Mouse (Mus musculus) forebrain, embryonic 14.5 days (tissue): Measurements from ENCODE around the gene Dennd4a. TPM values are rescaled to one million over a fixed set of nuclear protein-coding genes. Genes with fewer than 3 reads are reported as not detected.

ENCODE experiments used
- ATAC-seq: fragments of 200-750 bp; cut with Nextera tagmentation; 2 replicates; pipeline ENCODE4 v1.8.0; 2017; ENCODE audit warnings: mild to moderate bottlenecking, moderate library complexity
- DNase-seq: peaks from one replicate; pipeline ENCODE4 v3.0.0-alpha.2; 2015; ENCODE audit warnings: low spot score
- H3K27ac ChIP-seq: fragments of 300-500 bp; sonication (generic); 2 replicates; pipeline ENCODE4 v1.5.1; 2014; ENCODE audit warnings: low read depth, mild to moderate bottlenecking, control low read depth, low read length, moderate library complexity
- H3K27me3 ChIP-seq: fragments of 300-500 bp; sonication (generic); replicated peaks from 2 replicates; pipeline ENCODE4 v1.6.1; 2014; ENCODE audit warnings: low read length, control low read depth, mixed read lengths; ENCODE audit not compliant: control insufficient read depth, insufficient read depth
- H3K36me3 ChIP-seq: fragments of 300-500 bp; sonication (generic); 2 replicates; pipeline ENCODE4 v1.6.1; 2014; ENCODE audit warnings: low read length, control low read depth; ENCODE audit not compliant: control insufficient read depth, insufficient read depth
- H3K4me1 ChIP-seq: fragments of 300-500 bp; sonication (generic); 2 replicates; pipeline ENCODE4 v1.6.1; 2014; ENCODE audit warnings: antibody characterized with exemption, low read length, control low read depth; ENCODE audit not compliant: control insufficient read depth, insufficient read depth
- H3K4me2 ChIP-seq: fragments of 300-500 bp; sonication (generic); 2 replicates; pipeline ENCODE4 v1.6.1; 2014; ENCODE audit warnings: mild to moderate bottlenecking, control low read depth, low read length
- H3K4me3 ChIP-seq: fragments of 300-500 bp; sonication (generic); 2 replicates; pipeline ENCODE4 v1.5.1; 2014; ENCODE audit warnings: low read depth, low read length, control low read depth
- H3K9ac ChIP-seq: fragments of 300-500 bp; sonication (generic); 2 replicates; pipeline ENCODE4 v1.6.1; 2014; ENCODE audit warnings: mild to moderate bottlenecking, low read length, control low read depth, moderate library complexity
- H3K9me3 ChIP-seq: fragments of 300-500 bp; sonication (generic); replicated peaks from 2 replicates; pipeline ENCODE4 v1.6.1; 2016; ENCODE audit warnings: low read length, control low read depth, mixed read lengths; ENCODE audit not compliant: control insufficient read depth
- WGBS: fragments of 180-500 bp; shearing (Covaris S2); extraction: QIAGEN DNeasy Blood & Tissue Kit; methylation state at CpG from one replicate; pipeline ENCODE4 v1.1.7; 2014; 5-methylcytosine and 5-hydroxymethylcytosine counted together
- polyA plus RNA-seq: library from polyadenylated mRNA; unstranded; fragments of >200 nt; fragmentation: Nextera tagmentation; extraction: Ambion mirVana; gene quantifications from 2 replicates; pipeline ENCODE4 v1.2.1, GENCODE M21; 2014

Dennd4a gene
- polyA plus RNA-seq, 1 experiment from 2014 or later: 7.5 TPM

- Histone ChIP-seq H3K9ac (no peak overlapping the region), H3K27ac (no peak overlapping the region), H3K4me1 (no peaks in the 10 kb centered on the region), H3K36me3 (no peaks in the 10 kb centered on the region), H3K4me3 (no peak overlapping the region), H3K9me3 (no peaks in the 10 kb centered on the region), H3K27me3 (no peaks in the 10 kb centered on the region; the same call in 1 of the 2 replicates), H3K4me2 (no peak overlapping the region)
- DNase-seq: peak; percentile 11
- WGBS: 69% methylated on average over 15 of the region's 15 CpGs
- no peak for ATAC-seq
Observed at GRCm38 (mm10) chr9:64934015-64934754, 123.0 kb downstream of the Dennd4a start.

- H3K4me2 ChIP-seq: no peak overlapping the region
- H3K36me3 ChIP-seq: no peaks in the 10 kb centered on the region
- ATAC-seq: no peak
- H3K4me3 ChIP-seq: no peak overlapping the region
- H3K27ac ChIP-seq: no peak overlapping the region
- WGBS: 10% methylated on average over 6 of the region's 6 CpGs
- no peaks in the 10 kb centered on the region for H3K4me1 ChIP-seq
- DNase-seq: peak; percentile 69
- no peaks in the 10 kb centered on the region for H3K27me3 ChIP-seq
- H3K9me3 ChIP-seq: no peaks in the 10 kb centered on the region
- no peak overlapping the region for H3K9ac ChIP-seq
Observed at GRCm38 (mm10) chr9:64936508-64936907, 125.4 kb downstream of the Dennd4a start.

GRCm38 (mm10) chr9:64937491-64937890, 126.4 kb downstream of the Dennd4a start:
- no peaks in the 10 kb centered on the region for H3K27me3 ChIP-seq
- no peak overlapping the region for H3K27ac ChIP-seq
- no peaks in the 10 kb centered on the region for H3K4me1 ChIP-seq
- H3K36me3 ChIP-seq: no peaks in the 10 kb centered on the region
- no peak overlapping the region for H3K9ac ChIP-seq
- WGBS: 60% methylated on average over 5 of the region's 5 CpGs
- ATAC-seq (no peak), DNase-seq (no peak)
- no peaks in the 10 kb centered on the region for H3K9me3 ChIP-seq
- no peak overlapping the region for H3K4me2 ChIP-seq
- H3K4me3 ChIP-seq: no peak overlapping the region

- Histone ChIP-seq H3K4me2 (no peak overlapping the region), H3K27me3 (no peaks in the 10 kb centered on the region), H3K27ac (no peak overlapping the region), H3K36me3 (no peaks in the 10 kb centered on the region), H3K9ac (no peak overlapping the region), H3K9me3 (no peaks in the 10 kb centered on the region), H3K4me3 (no peak overlapping the region), H3K4me1 (no peaks in the 10 kb centered on the region)
- DNase-seq (no peak), ATAC-seq (no peak)
- WGBS: 77% methylated on average over 5 of the region's 5 CpGs
Observed at GRCm38 (mm10) chr9:64938535-64938934, 127.4 kb downstream of the Dennd4a start.

- ATAC-seq (no peak), DNase-seq (no peak)
- H3K9ac ChIP-seq: no peak overlapping the region
Observed at GRCm38 (mm10) chr9:64939281-64939680, 128.1 kb downstream of the Dennd4a start.

GRCm38 (mm10) chr9:64939790-64940189, 128.7 kb downstream of the Dennd4a start:
- no peaks in the 10 kb centered on the region for H3K36me3 ChIP-seq
- 79% methylated on average over 2 of the region's 2 CpGs for WGBS
- no peak overlapping the region for H3K4me2 ChIP-seq
- H3K4me1 ChIP-seq: no peaks in the 10 kb centered on the region
- H3K9me3 ChIP-seq: no peaks in the 10 kb centered on the region
- ATAC-seq (no peak), DNase-seq (no peak)
- no peaks in the 10 kb centered on the region for H3K27me3 ChIP-seq
- no peak overlapping the region for H3K27ac ChIP-seq
- H3K4me3 ChIP-seq: no peak overlapping the region
- H3K9ac ChIP-seq: no peak overlapping the region

More at GRCm38 (mm10) chr9:64939281-64939680, 128.1 kb downstream of the Dennd4a start:
- no peak overlapping the region for H3K27ac ChIP-seq
- no peaks in the 10 kb centered on the region for H3K9me3 ChIP-seq
- no peaks in the 10 kb centered on the region for H3K27me3 ChIP-seq
- no peaks in the 10 kb centered on the region for H3K4me1 ChIP-seq
- no peak overlapping the region for H3K4me2 ChIP-seq
- no peaks in the 10 kb centered on the region for H3K36me3 ChIP-seq
- no peak overlapping the region for H3K4me3 ChIP-seq
- WGBS: 61% methylated on average over 4 of the region's 4 CpGs

- no peaks in the 10 kb centered on the region for H3K27me3 ChIP-seq
- 87% methylated on average over 11 of the region's 11 CpGs for WGBS
- no peak overlapping the region for H3K27ac ChIP-seq
- no peaks in the 10 kb centered on the region for H3K4me1 ChIP-seq
- DNase-seq (no peak), ATAC-seq (no peak)
- H3K9me3 ChIP-seq: no peaks in the 10 kb centered on the region
- H3K9ac ChIP-seq: no peak overlapping the region
- H3K4me3 ChIP-seq: no peak overlapping the region
- no peaks in the 10 kb centered on the region for H3K36me3 ChIP-seq
- no peak overlapping the region for H3K4me2 ChIP-seq
Observed at GRCm38 (mm10) chr9:64940731-64941346, 129.7 kb downstream of the Dennd4a start.

GRCm38 (mm10) chr9:64941650-64942049, 130.5 kb downstream of the Dennd4a start:
- Histone ChIP-seq H3K4me2 (no peak overlapping the region), H3K27me3 (no peaks in the 10 kb centered on the region), H3K4me1 (no peaks in the 10 kb centered on the region), H3K36me3 (no peaks in the 10 kb centered on the region), H3K9me3 (no peaks in the 10 kb centered on the region), H3K4me3 (no peak overlapping the region), H3K27ac (no peak overlapping the region), H3K9ac (no peak overlapping the region)
- 91% methylated on average over 4 of the region's 4 CpGs for WGBS
- no peak for DNase-seq
- no peak for ATAC-seq

GRCm38 (mm10) chr9:64943997-64944396, 132.9 kb downstream of the Dennd4a start:
- no peak for ATAC-seq
- no peak for DNase-seq
- Histone ChIP-seq H3K4me1 (no peaks in the 10 kb centered on the region), H3K9me3 (no peaks in the 10 kb centered on the region), H3K9ac (no peak overlapping the region), H3K36me3 (no peaks in the 10 kb centered on the region), H3K4me2 (no peak overlapping the region), H3K27me3 (no peaks in the 10 kb centered on the region), H3K4me3 (no peak overlapping the region), H3K27ac (no peak overlapping the region)
- WGBS: 29% methylated on average over 11 of the region's 11 CpGs
